8 mouse cellular contexts compared by ENCODE assay signal in genomic region chr17:56108334-56109044, GRCm38 (mm10). TPM values are rescaled to one million over a fixed set of nuclear protein-coding genes. Genes with fewer than 3 reads are reported as not detected.
DNase-seq lines count a peak whose midpoint lies in the region; ATAC-seq and TF ChIP-seq lines count a peak whose summit lies in the region.
"Had no signal": no experiment of that assay in that cellular context is flagged by ENCODE, and none has a peak within 500 bp of the region (broad histone marks: within the 10 kb centered on the region; RNA-seq: fewer than 3 reads in every experiment).

No protein-coding gene starts in this region.

- 73% methylated on average over 6 of the region's 6 CpGs for WGBS in stomach, postnatal 0 days
- WGBS in midbrain, postnatal 0 days, result 80% methylated on average over 6 of the region's 6 CpGs

- H3K36me3 ChIP-seq in stomach, postnatal 0 days (ENCODE audit: control insufficient read depth, insufficient read depth, low read length), result no peaks in the 10 kb centered on the region; the same call in 1 of the 2 replicates
- H3K36me3 ChIP-seq in midbrain, postnatal 0 days (ENCODE audit: insufficient read depth, low read length), result peaks cover 5% of the 10 kb centered on the region; the same call in 1 of the 2 replicates

- no peaks in the 10 kb centered on the region for H3K4me1 ChIP-seq in stomach, postnatal 0 days (replicated peaks; ENCODE audit: control insufficient read depth, insufficient read depth)
- H3K4me1 ChIP-seq in midbrain, postnatal 0 days (ENCODE audit: insufficient read depth, low read length), result no peaks in the 10 kb centered on the region

- no peaks in the 10 kb centered on the region for H3K27me3 ChIP-seq in stomach, postnatal 0 days (ENCODE audit: control insufficient read depth, insufficient read depth, low read length)
- H3K27me3 ChIP-seq in midbrain, postnatal 0 days (ENCODE audit: insufficient read depth, low read length), result no peaks in the 10 kb centered on the region

- H3K9ac ChIP-seq in stomach, postnatal 0 days (ENCODE audit: low read length), result no peak overlapping the region; the same call in 1 of the 2 replicates
- no peak overlapping the region for H3K9ac ChIP-seq in midbrain, postnatal 0 days (replicated peaks; ENCODE audit: low read length, poor library complexity, severe bottlenecking)

- H3K4me2 ChIP-seq in stomach, postnatal 0 days (replicated peaks; ENCODE audit: low read depth), result peak overlapping the region; percentile 31; the same call in 1 of the 2 replicates
- no peak overlapping the region for H3K4me2 ChIP-seq in midbrain, postnatal 0 days (ENCODE audit: low read depth, low read length, poor library complexity, severe bottlenecking)

- H3K9me3 ChIP-seq in stomach, postnatal 0 days (ENCODE audit: control insufficient read depth, low read length), result no peaks in the 10 kb centered on the region
- no peaks in the 10 kb centered on the region for H3K9me3 ChIP-seq in midbrain, postnatal 0 days (ENCODE audit: low read length)

- peak overlapping the region; percentile 15; the same call in 1 of the 2 replicates for H3K4me3 ChIP-seq in stomach, postnatal 0 days (ENCODE audit: low read depth, low read length)
- H3K4me3 ChIP-seq in midbrain, postnatal 0 days (ENCODE audit: low read depth, low read length), result no peak overlapping the region

- ATAC-seq in stomach, postnatal 0 days (ENCODE audit: low FRiP score, low TSS enrichment), result peak; percentile 12; the same call in 1 of the 2 replicates
- ATAC-seq in midbrain, postnatal 0 days (ENCODE audit: low FRiP score), result no peak; the same call in 1 of the 2 replicates
- no peak for ATAC-seq in erythroid progenitor cell, adult 5-6 weeks (replicated peaks; ENCODE audit: low FRiP score, poor library complexity, severe bottlenecking)

- peak overlapping the region; percentile 24; the same call in 1 of the 2 replicates for H3K27ac ChIP-seq in stomach, postnatal 0 days (replicated peaks)
- H3K27ac ChIP-seq in midbrain, postnatal 0 days (ENCODE audit: low read depth, low read length), result no peak overlapping the region

- TF ChIP-seq EP300 in stomach, postnatal 0 days (optimal IDR thresholded peaks at IDR 0.05), result no peak

- peak; percentile 65 to 66 for DNase-seq in right cerebral cortex, postnatal 10 days (ENCODE audit: low spot score in 2 of 2)
- no peak for DNase-seq in right cerebral cortex, postnatal 4 days
- DNase-seq in heart, adult 11 months, result peak; percentile 99
- peak; percentile 91 for DNase-seq in layer of hippocampus, adult 9-11 months
- DNase-seq in stomach, postnatal 0 days (ENCODE audit: low spot score), result no peak
- DNase-seq in midbrain, postnatal 0 days (ENCODE audit: low spot score), result no peak

- no peak for TF ChIP-seq CTCF in stomach, postnatal 0 days (IDR thresholded peaks at IDR 0.05; ENCODE audit: low read depth)
- TF ChIP-seq CTCF in midbrain, postnatal 0 days (IDR thresholded peaks at IDR 0.05), result no peak

RNA-seq across cellular contexts. Expression of gene Plin4, which starts 1.1 kb away (rescaled TPM):
- 0.95 and 1.4 TPM in 2 replicates for polyA plus RNA-seq in stomach, postnatal 0 days (2015; fragmentation: Nextera tagmentation; extraction: Ambion mirVana)
- total RNA-seq in midbrain, postnatal 0 days (2014; rRNA removed), result 0.42 and 0.55 TPM in 2 replicates
- 0.04 and 0.05 TPM in 2 replicates for polyA plus RNA-seq in midbrain, postnatal 0 days (2015; fragmentation: Nextera tagmentation; extraction: Ambion mirVana)
- not detected in 2 replicates for total RNA-seq in erythroid progenitor cell, adult 5-6 weeks (2015; ENCODE audit: low replicate concordance)
- total RNA-seq in erythroid progenitor cell, adult 5-6 weeks (2017; ENCODE audit: low replicate concordance), result not detected in 2 replicates
- total RNA-seq: hematopoietic stem cell, adult 5-6 weeks had no signal

RNA-seq across cellular contexts. Expression of gene Plin5, which starts 8.9 kb away (rescaled TPM):
- polyA plus RNA-seq in stomach, postnatal 0 days (2015; fragmentation: Nextera tagmentation; extraction: Ambion mirVana), result 0.48 and 0.65 TPM in 2 replicates
- total RNA-seq in midbrain, postnatal 0 days (2014; rRNA removed), result 4.3 and 4.5 TPM in 2 replicates
- 4.8 and 5.9 TPM in 2 replicates for polyA plus RNA-seq in midbrain, postnatal 0 days (2015; fragmentation: Nextera tagmentation; extraction: Ambion mirVana)
- not detected in 2 replicates for total RNA-seq in erythroid progenitor cell, adult 5-6 weeks (2015; ENCODE audit: low replicate concordance)
- not detected in 2 replicates for total RNA-seq in erythroid progenitor cell, adult 5-6 weeks (2017; ENCODE audit: low replicate concordance)
- total RNA-seq: hematopoietic stem cell, adult 5-6 weeks had no signal

RNA-seq across cellular contexts. Expression of gene Lrg1, which starts 13.3 kb away (rescaled TPM):
- 1.2 and 1.9 TPM in 2 replicates for polyA plus RNA-seq in stomach, postnatal 0 days (2015; fragmentation: Nextera tagmentation; extraction: Ambion mirVana)
- 0.47 and 0.49 TPM in 2 replicates for total RNA-seq in midbrain, postnatal 0 days (2014; rRNA removed)
- 0.43 and 0.66 TPM in 2 replicates for polyA plus RNA-seq in midbrain, postnatal 0 days (2015; fragmentation: Nextera tagmentation; extraction: Ambion mirVana)
- 1.7 and 8.6 TPM in 2 replicates for total RNA-seq in erythroid progenitor cell, adult 5-6 weeks (2015; ENCODE audit: low replicate concordance)
- total RNA-seq in erythroid progenitor cell, adult 5-6 weeks (2017; ENCODE audit: low replicate concordance), result 3.9 and 6.9 TPM in 2 replicates

RNA-seq across cellular contexts. Expression of gene Hdgfl2, which starts 29.1 kb away (rescaled TPM):
- 37.8 and 38.4 TPM in 2 replicates for polyA plus RNA-seq in stomach, postnatal 0 days (2015; fragmentation: Nextera tagmentation; extraction: Ambion mirVana)
- total RNA-seq in midbrain, postnatal 0 days (2014; rRNA removed), result 59.6 and 72.1 TPM in 2 replicates
- polyA plus RNA-seq in midbrain, postnatal 0 days (2015; fragmentation: Nextera tagmentation; extraction: Ambion mirVana), result 120 and 123 TPM in 2 replicates
- total RNA-seq in erythroid progenitor cell, adult 5-6 weeks (2015; ENCODE audit: low replicate concordance), result 36.5 and 71.4 TPM in 2 replicates
- 125 and 144 TPM in 2 replicates for total RNA-seq in erythroid progenitor cell, adult 5-6 weeks (2017; ENCODE audit: low replicate concordance)

RNA-seq across cellular contexts. Expression of gene Sema6b, which starts 31.7 kb away (rescaled TPM):
- polyA plus RNA-seq in stomach, postnatal 0 days (2015; fragmentation: Nextera tagmentation; extraction: Ambion mirVana), result 0.31 and 0.39 TPM in 2 replicates
- total RNA-seq in midbrain, postnatal 0 days (2014; rRNA removed), result 90.5 and 106 TPM in 2 replicates
- polyA plus RNA-seq in midbrain, postnatal 0 days (2015; fragmentation: Nextera tagmentation; extraction: Ambion mirVana), result 15.6 and 17.4 TPM in 2 replicates
- 1.4 TPM in 1 of 2 replicates, not detected in the other for total RNA-seq in erythroid progenitor cell, adult 5-6 weeks (2015; ENCODE audit: low replicate concordance)
- total RNA-seq in erythroid progenitor cell, adult 5-6 weeks (2017; ENCODE audit: low replicate concordance), result 0.83 TPM in 1 of 2 replicates, not detected in the other

Comparison
In these comparisons a context has a peak if more than half of its experiments do, and no peak if none do; other contexts are left out.
1. DNase-seq: peak in right cerebral cortex, postnatal 10 days (2 of 2), heart, adult 11 months (single experiment) and layer of hippocampus, adult 9-11 months (single experiment); none in right cerebral cortex, postnatal 4 days (single experiment), stomach, postnatal 0 days (single experiment) and midbrain, postnatal 0 days (single experiment).